Mouse (Mus musculus) heart, embryonic 16.5 days (tissue): ENCODE results near the gene Adamtsl5. TPM values are rescaled to one million over a fixed set of nuclear protein-coding genes. Genes with fewer than 3 reads are reported as not detected.

Experiments
- ATAC-seq: fragments of 200-750 bp; cut with Nextera tagmentation; replicated peaks from 2 replicates; pipeline ENCODE4 v1.8.0; 2017; ENCODE audit warnings: moderate number of reproducible peaks; ENCODE audit not compliant: insufficient read depth, low FRiP score; ENCODE audit errors: extremely low read depth
- H3K27ac ChIP-seq: fragments of 300-500 bp; sonication (generic); 2 replicates; pipeline ENCODE4 v1.5.1; 2014; ENCODE audit warnings: mild to moderate bottlenecking, low read length, control low read depth, moderate library complexity
- H3K27me3 ChIP-seq: fragments of 300-500 bp; sonication (generic); 2 replicates; pipeline ENCODE4 v1.6.1; 2014; ENCODE audit warnings: low read length, mixed read lengths; ENCODE audit not compliant: control insufficient read depth, insufficient read depth
- H3K36me3 ChIP-seq: fragments of 300-500 bp; sonication (generic); 2 replicates; pipeline ENCODE4 v1.6.1; 2014; ENCODE audit not compliant: control insufficient read depth, insufficient read depth
- H3K4me1 ChIP-seq: fragments of 300-500 bp; sonication (generic); 2 replicates; pipeline ENCODE4 v1.6.1; 2014; ENCODE audit warnings: low read length, mixed read lengths; ENCODE audit not compliant: control insufficient read depth, insufficient read depth
- H3K4me2 ChIP-seq: fragments of 300-500 bp; sonication (generic); 2 replicates; pipeline ENCODE4 v1.6.1; 2014; ENCODE audit warnings: low read depth, mild to moderate bottlenecking, control low read depth, low read length
- H3K4me3 ChIP-seq: fragments of 300-500 bp; sonication (generic); 2 replicates; pipeline ENCODE4 v1.5.1; 2014; ENCODE audit warnings: mild to moderate bottlenecking, control low read depth, low read length
- H3K9ac ChIP-seq: fragments of 300-500 bp; sonication (generic); 2 replicates; pipeline ENCODE4 v1.6.1; 2014; ENCODE audit warnings: low read length, control low read depth
- H3K9me3 ChIP-seq: fragments of 300-500 bp; sonication (generic); replicated peaks from 2 replicates; pipeline ENCODE4 v1.6.1; 2016; ENCODE audit warnings: low read length; ENCODE audit not compliant: control insufficient read depth
- WGBS: fragments of 180-500 bp; shearing (Covaris S2); extraction: QIAGEN DNeasy Blood & Tissue Kit; methylation state at CpG from one replicate; pipeline ENCODE4 v1.1.7; 2014; 5-methylcytosine and 5-hydroxymethylcytosine counted together
- polyA plus RNA-seq: library from polyadenylated mRNA; unstranded; fragments of >200 nt; fragmentation: Nextera tagmentation; extraction: Ambion mirVana; gene quantifications from 2 replicates; pipeline ENCODE4 v1.2.1, GENCODE M21; 2015

Gene Adamtsl5
- polyA plus RNA-seq, 1 experiment from 2014 or later, result 16.0 TPM

- 64% methylated on average over 6 of the region's 6 CpGs for WGBS
- Histone ChIP-seq H3K27me3 (peaks cover 32% of the 10 kb centered on the region), H3K27ac (no peak overlapping the region), H3K9me3 (peaks cover 2% of the 10 kb centered on the region; the same call in 1 of the 2 replicates), H3K9ac (no peak overlapping the region), H3K4me3 (no peak overlapping the region), H3K4me2 (no peak overlapping the region), H3K36me3 (no peaks in the 10 kb centered on the region), H3K4me1 (no peaks in the 10 kb centered on the region)
- ATAC-seq, result no peak
These were observed 17.5 kb upstream of the Adamtsl5 start for GRCm38 (mm10) chr10:80365736-80366135.

GRCm38 (mm10) chr10:80363734-80364133 lies 15.5 kb upstream of the Adamtsl5 start:
- no peaks in the 10 kb centered on the region for H3K4me1 ChIP-seq
- no peak overlapping the region for H3K9ac ChIP-seq
- no peaks in the 10 kb centered on the region for H3K36me3 ChIP-seq
- no peak overlapping the region for H3K4me2 ChIP-seq
- ATAC-seq, result no peak
- no peak overlapping the region for H3K27ac ChIP-seq
- peaks cover 50% of the 10 kb centered on the region for H3K27me3 ChIP-seq
- peaks cover 2% of the 10 kb centered on the region; the same call in 1 of the 2 replicates for H3K9me3 ChIP-seq
- WGBS, result 37% methylated on average over 6 of the region's 6 CpGs
- no peak overlapping the region for H3K4me3 ChIP-seq

- H3K4me2 ChIP-seq, result peak overlapping the region; percentile 46
- 0 out of 2 replicates have a peak overlapping the region, but pooled peaks have one; percentile 13 for H3K4me3 ChIP-seq
- WGBS, result 5% methylated on average over 31 of the region's 31 CpGs
- H3K27ac ChIP-seq, result no peak overlapping the region
- peaks cover 5% of the 10 kb centered on the region; the same call in 1 of the 2 replicates for H3K4me1 ChIP-seq
- H3K9me3 ChIP-seq, result no peaks in the 10 kb centered on the region; the same call in 1 of the 2 replicates
- H3K36me3 ChIP-seq, result no peaks in the 10 kb centered on the region
- no peak overlapping the region for H3K9ac ChIP-seq
- H3K27me3 ChIP-seq, result peaks cover 75% of the 10 kb centered on the region
- ATAC-seq, result no peak
These were observed 9.9 kb upstream of the Adamtsl5 start for GRCm38 (mm10) chr10:80357994-80358639.

DNA sequence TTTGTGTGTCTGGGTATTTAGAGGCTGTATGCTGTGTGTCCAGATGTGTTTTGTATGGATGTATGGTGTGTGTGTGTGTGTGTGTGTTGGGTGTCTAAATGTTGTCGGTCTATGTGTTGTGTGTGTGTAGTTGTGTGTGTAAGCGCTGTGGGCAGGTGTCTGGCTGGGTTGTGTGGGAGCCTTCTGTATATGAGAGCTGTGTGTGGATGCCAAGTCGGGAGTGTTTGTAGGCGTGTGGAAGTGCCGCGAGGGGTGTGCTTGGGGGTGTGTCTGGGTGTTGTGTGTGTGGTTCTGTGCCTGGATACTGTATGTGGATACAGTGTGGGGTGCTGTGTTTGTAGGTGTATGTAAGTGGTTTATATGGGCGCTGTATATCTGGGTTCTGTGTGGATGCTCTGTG lies 9.1 kb upstream of the Adamtsl5 start:
- Histone ChIP-seq H3K4me2 (no peak overlapping the region), H3K36me3 (no peaks in the 10 kb centered on the region), H3K9ac (no peak overlapping the region), H3K9me3 (no peaks in the 10 kb centered on the region; the same call in 1 of the 2 replicates), H3K27ac (no peak overlapping the region), H3K27me3 (peaks cover 77% of the 10 kb centered on the region), H3K4me3 (no peak overlapping the region), H3K4me1 (peaks cover 5% of the 10 kb centered on the region; the same call in 1 of the 2 replicates)
- ATAC-seq, result no peak
- WGBS, result 35% methylated on average over 7 of the region's 7 CpGs

GRCm38 (mm10) chr10:80356737-80357136 lies 8.5 kb upstream of the Adamtsl5 start:
- 3% methylated on average over 34 of the region's 34 CpGs for WGBS
- Histone ChIP-seq H3K9ac (no peak overlapping the region), H3K27me3 (peaks cover 82% of the 10 kb centered on the region), H3K4me1 (peaks cover 5% of the 10 kb centered on the region; the same call in 1 of the 2 replicates), H3K36me3 (no peaks in the 10 kb centered on the region), H3K4me2 (peak overlapping the region; percentile 50), H3K9me3 (no peaks in the 10 kb centered on the region; the same call in 1 of the 2 replicates), H3K4me3 (peak overlapping the region; percentile 27), H3K27ac (no peak overlapping the region)
- ATAC-seq, result no peak

DNA sequence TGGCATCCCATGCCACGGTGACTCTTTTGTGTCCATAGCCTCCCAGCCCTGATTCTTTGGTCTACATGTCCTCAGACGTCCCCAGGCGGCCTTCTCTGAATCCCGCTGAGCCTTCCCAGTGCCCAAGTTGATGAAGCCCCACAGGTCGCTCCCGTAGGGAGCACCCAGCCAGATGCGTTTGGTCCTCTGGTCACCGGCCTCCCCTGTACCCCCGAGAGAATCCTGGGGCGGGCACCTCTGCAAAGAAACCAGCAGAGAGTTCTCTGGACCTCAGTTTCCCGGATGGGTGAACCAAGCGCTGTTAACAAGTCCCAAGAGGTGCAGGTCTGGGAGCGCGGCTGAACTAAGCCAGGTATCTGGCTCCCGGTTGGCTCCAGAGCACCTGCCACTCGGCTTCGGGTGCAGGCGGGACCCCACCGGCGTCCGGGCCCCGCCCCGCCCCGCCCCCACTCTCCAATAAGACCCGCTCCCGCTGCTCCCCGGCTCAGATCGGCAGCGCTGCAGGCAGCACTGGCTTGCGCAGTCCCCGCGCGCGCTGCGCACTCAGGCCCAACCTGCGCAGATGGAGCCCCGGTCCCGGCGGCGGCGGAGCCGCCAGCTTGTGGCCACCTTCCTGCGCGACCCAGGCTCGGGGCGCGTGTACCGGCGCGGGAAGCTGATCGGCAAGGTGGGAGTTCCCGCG lies 7.9 kb upstream of the Adamtsl5 start, which contains the start of gene Plk5:
Gene Plk5 (plus strand): TSS at position 459 of the 682 bp plus-strand sequence.
- Histone ChIP-seq H3K9ac (no peak within 1 kb of the TSS), H3K4me2 (peak within 1 kb of the TSS; percentile 50), H3K4me3 (peak within 1 kb of the TSS; percentile 27), H3K9me3 (no peaks in the 10 kb centered on the region; the same call in 1 of the 2 replicates), H3K27ac (no peak within 1 kb of the TSS), H3K27me3 (peaks cover 83% of the 10 kb centered on the region), H3K36me3 (no peaks in the 10 kb centered on the region), H3K4me1 (peaks cover 5% of the 10 kb centered on the region; the same call in 1 of the 2 replicates)
- ATAC-seq, result no peak
- 1% methylated on average over 50 of the region's 53 CpGs for WGBS

GRCm38 (mm10) chr10:80355431-80355830 lies 7.2 kb upstream of the Adamtsl5 start:
- H3K27me3 ChIP-seq, result peaks cover 85% of the 10 kb centered on the region
- no peaks in the 10 kb centered on the region for H3K36me3 ChIP-seq
- peaks cover 5% of the 10 kb centered on the region; the same call in 1 of the 2 replicates for H3K4me1 ChIP-seq
- no peak overlapping the region for H3K9ac ChIP-seq
- no peaks in the 10 kb centered on the region; the same call in 1 of the 2 replicates for H3K9me3 ChIP-seq
- WGBS, result 15% methylated on average over 9 of the region's 9 CpGs
- H3K4me3 ChIP-seq, result no peak overlapping the region
- H3K27ac ChIP-seq, result no peak overlapping the region
- H3K4me2 ChIP-seq, result no peak overlapping the region
- no peak for ATAC-seq

DNA sequence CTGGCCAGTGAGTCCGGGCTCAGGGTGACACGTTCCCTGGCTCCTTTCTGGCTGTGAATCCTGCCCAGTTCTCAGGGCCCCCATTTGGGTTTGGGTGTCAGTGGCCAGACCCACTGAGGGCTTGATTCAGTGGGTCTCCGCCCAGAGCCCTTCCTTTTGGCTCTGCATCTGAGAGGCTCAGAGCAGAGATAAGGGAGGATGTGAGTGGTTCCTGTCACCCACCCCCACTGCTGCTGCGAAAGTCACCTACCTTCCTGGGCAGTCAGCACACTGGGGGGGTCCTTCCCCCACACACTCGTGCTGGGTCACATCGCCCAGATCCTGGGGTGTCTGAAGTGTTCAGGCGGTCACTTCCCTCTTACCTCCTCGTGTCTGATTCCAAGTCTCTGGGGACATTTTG lies 4.5 kb upstream of the Adamtsl5 start:
- no peak overlapping the region for H3K9ac ChIP-seq
- H3K27ac ChIP-seq, result no peak overlapping the region
- peaks cover 75% of the 10 kb centered on the region for H3K27me3 ChIP-seq
- no peaks in the 10 kb centered on the region for H3K9me3 ChIP-seq
- H3K4me2 ChIP-seq, result no peak overlapping the region
- peaks cover 14% of the 10 kb centered on the region for H3K4me1 ChIP-seq
- H3K36me3 ChIP-seq, result no peaks in the 10 kb centered on the region
- no peak overlapping the region for H3K4me3 ChIP-seq
- no peak for ATAC-seq
- 43% methylated on average over 8 of the region's 8 CpGs for WGBS

DNA sequence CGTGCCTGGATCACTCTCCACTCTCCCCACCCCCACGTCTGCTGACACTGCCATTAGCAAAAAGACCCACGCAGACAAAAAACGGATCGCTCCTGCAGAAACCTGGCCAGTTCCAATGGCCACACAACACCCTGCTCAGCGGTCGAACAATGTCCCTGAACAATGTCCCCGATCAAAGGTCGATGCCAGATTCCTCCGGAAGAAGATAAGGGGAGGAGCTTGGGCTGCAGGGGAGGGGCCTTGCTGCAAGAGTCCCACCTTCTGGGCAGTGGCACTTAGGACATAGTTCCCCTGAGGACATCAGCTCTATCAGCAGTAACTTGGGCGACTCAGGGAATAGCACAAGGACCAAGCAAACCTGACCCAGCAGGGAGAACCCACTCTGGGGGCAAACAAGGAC lies 3.7 kb upstream of the Adamtsl5 start:
- 26% methylated on average over 11 of the region's 11 CpGs for WGBS
- no peak overlapping the region for H3K27ac ChIP-seq
- peaks cover 73% of the 10 kb centered on the region for H3K27me3 ChIP-seq
- no peak overlapping the region for H3K9ac ChIP-seq
- H3K4me3 ChIP-seq, result no peak overlapping the region
- H3K4me1 ChIP-seq, result peaks cover 14% of the 10 kb centered on the region
- ATAC-seq, result no peak
- no peak overlapping the region for H3K4me2 ChIP-seq
- no peaks in the 10 kb centered on the region for H3K36me3 ChIP-seq
- no peaks in the 10 kb centered on the region for H3K9me3 ChIP-seq
